Mouse (Mus musculus) adrenal gland, postnatal 25 days (tissue): ENCODE results near the gene Fam149a. TPM values are rescaled to one million over a fixed set of nuclear protein-coding genes. Genes with fewer than 3 reads are reported as not detected.

Experiments
- DNase-seq: peaks from one replicate; pipeline ENCODE4 v3.0.0; 2021; ENCODE audit warnings: mixed read lengths
- long read RNA-seq: library from polyadenylated mRNA; stranded (forward); transcript quantifications from one replicate; pipeline ENCODE4 v2.0.0, GENCODE M21; 2021
- total RNA-seq: library from RNA; stranded (reverse); gene quantifications from 2 replicates; pipeline ENCODE4 v1.2.3, GENCODE M21; 2021

Gene Fam149a
- total RNA-seq, result 5.9 and 8.0 TPM in 2 replicates
- long read RNA-seq, transcript Fam149a-203 (14 exons, 2,661 nt), result major isoform, 5 of 7 reads
- long read RNA-seq, partial matches to known transcripts, result 1 of 7 reads
- long read RNA-seq, other reads (novel, unspliced or antisense), result 1 of 7 reads

GRCm38 (mm10) chr8:45381963-45382347, at the start of gene Fam149a:
Gene Fam149a (minus strand): TSS chr8:45382291.
- no peak for DNase-seq

- no peak for DNase-seq
Measured at GRCm38 (mm10) chr8:45420151-45420550, 38.1 kb upstream of the Fam149a start.

GRCm38 (mm10) chr8:45414965-45415364, 32.9 kb upstream of the Fam149a start:
- DNase-seq, result no peak

GRCm38 (mm10) chr8:45410882-45411281, 28.8 kb upstream of the Fam149a start, which contains the start of gene Tlr3:
Gene Tlr3 (minus strand): TSS chr8:45411080.
- DNase-seq, result no peak

GRCm38 (mm10) chr8:45410146-45410880, 28.2 kb upstream of the Fam149a start:
- peak; percentile 68 for DNase-seq

GRCm38 (mm10) chr8:45409702-45410101, 27.6 kb upstream of the Fam149a start:
- no peak for DNase-seq

GRCm38 (mm10) chr8:45383250-45383649, 1.2 kb upstream of the Fam149a start:
- no peak for DNase-seq

- DNase-seq, result no peak
Measured at GRCm38 (mm10) chr8:45381075-45381962, 772 bp downstream of the Fam149a start.

- DNase-seq, result no peak
Measured at GRCm38 (mm10) chr8:45380598-45380997, 1.5 kb downstream of the Fam149a start.

GRCm38 (mm10) chr8:45374071-45374470, 8.0 kb downstream of the Fam149a start:
- DNase-seq, result no peak

- DNase-seq, result no peak
Measured at GRCm38 (mm10) chr8:45367154-45367553, 14.9 kb downstream of the Fam149a start.

- DNase-seq, result no peak
Measured at GRCm38 (mm10) chr8:45363220-45363619, 18.9 kb downstream of the Fam149a start.

- no peak for DNase-seq
Measured at GRCm38 (mm10) chr8:45362323-45362722, 19.8 kb downstream of the Fam149a start.

- DNase-seq, result no peak
Measured at GRCm38 (mm10) chr8:45359091-45359605, 22.9 kb downstream of the Fam149a start.

- peak; percentile 45 for DNase-seq
Measured at GRCm38 (mm10) chr8:45358132-45358918, 23.8 kb downstream of the Fam149a start.

- no peak for DNase-seq
Measured at GRCm38 (mm10) chr8:45355809-45356208, 26.3 kb downstream of the Fam149a start.

- peak; percentile 68 for DNase-seq
Measured at GRCm38 (mm10) chr8:45345031-45345430, 37.1 kb downstream of the Fam149a start.

- DNase-seq, result no peak
Measured at GRCm38 (mm10) chr8:45344298-45344697, 37.8 kb downstream of the Fam149a start.

GRCm38 (mm10) chr8:45341630-45342628, 40.2 kb downstream of the Fam149a start:
- DNase-seq, result no peak

GRCm38 (mm10) chr8:45333493-45333892, 48.6 kb downstream of the Fam149a start:
- DNase-seq, result peak; percentile 32
